Mouse (Mus musculus): ENCODE measurements at regions not wholly inside any gene's neighbourhood (a gene's known extent, or its start where the extent isn't known, plus 50 kb on each side); places are given as distances from the start of the nearest gene placed in this dataset.

DNA sequence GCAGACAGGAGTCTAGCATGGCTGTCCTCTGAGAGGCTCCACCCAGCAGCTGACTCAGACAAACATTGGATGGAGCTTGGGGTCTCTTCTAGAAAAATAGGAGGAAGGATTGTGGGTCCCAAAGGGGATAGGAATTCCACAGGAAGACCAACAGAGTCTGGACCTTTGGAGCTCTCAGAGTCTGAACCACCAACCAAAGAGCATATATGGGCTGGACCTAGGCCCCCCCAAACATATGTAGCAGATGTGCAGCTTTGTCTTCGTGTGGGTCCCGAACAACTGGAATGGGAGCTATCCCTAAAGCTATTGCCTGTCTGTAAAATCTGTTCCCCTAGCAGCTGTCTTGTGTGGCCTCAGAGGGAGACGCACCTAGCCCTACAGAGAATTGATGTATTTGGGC lies 50.1 kb upstream of the Cpm start:
- Histone ChIP-seq H3K4me3 (ENCODE audit: low read depth, low read length) (no peak overlapping the region), H3K9me3 (ENCODE audit: low read depth, low read length) (no peaks in the 10 kb centered on the region), H3K27me3 (ENCODE audit: insufficient read depth, low read length) (no peaks in the 10 kb centered on the region), H3K36me3 (ENCODE audit: insufficient read depth) (no peaks in the 10 kb centered on the region), H3K4me1 (ENCODE audit: insufficient read depth) (no peaks in the 10 kb centered on the region), H3K4me2 (no peak overlapping the region), H3K9ac (no peak overlapping the region), H3K27ac (ENCODE audit: low read depth) (no peak overlapping the region)
- TF ChIP-seq CTCF (IDR thresholded peaks at IDR 0.05; ENCODE audit: low read depth), result no peak
- ATAC-seq (ENCODE audit: insufficient read depth) (no peak), DNase-seq (no peak)
- 74% methylated on average over 3 of the region's 3 CpGs for WGBS

DNA sequence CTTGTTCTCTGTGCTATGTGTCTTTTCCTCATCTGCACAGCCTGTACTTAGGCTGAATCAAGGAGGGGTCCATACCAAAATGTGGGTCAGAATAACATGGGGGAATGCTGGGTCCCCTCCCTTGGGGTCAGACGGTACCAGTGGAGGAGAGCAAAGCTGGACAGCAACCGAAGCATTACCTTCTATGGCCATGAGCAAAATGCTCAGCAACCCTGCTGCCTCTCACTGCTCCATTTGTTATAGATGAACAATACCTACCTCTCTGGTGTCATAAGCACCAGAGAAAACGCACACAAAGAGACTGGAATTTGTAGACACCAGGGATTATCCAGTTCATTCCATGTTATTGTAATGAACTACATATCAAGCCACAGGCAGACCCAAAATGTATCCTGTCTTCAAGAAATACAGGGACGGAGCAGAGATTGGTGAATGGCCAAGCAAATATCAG lies 50.6 kb upstream of the Cpm start:
- Histone ChIP-seq H3K9ac (no peak overlapping the region), H3K36me3 (ENCODE audit: insufficient read depth) (no peaks in the 10 kb centered on the region), H3K4me3 (ENCODE audit: low read depth, low read length) (no peak overlapping the region), H3K27ac (ENCODE audit: low read depth) (no peak overlapping the region), H3K27me3 (ENCODE audit: insufficient read depth, low read length) (no peaks in the 10 kb centered on the region), H3K4me2 (no peak overlapping the region), H3K4me1 (ENCODE audit: insufficient read depth) (no peaks in the 10 kb centered on the region), H3K9me3 (ENCODE audit: low read depth, low read length) (no peaks in the 10 kb centered on the region)
- WGBS, result 84% methylated on average over 4 of the region's 4 CpGs
- no peak for TF ChIP-seq CTCF (IDR thresholded peaks at IDR 0.05; ENCODE audit: low read depth)
- ATAC-seq (ENCODE audit: insufficient read depth) (no peak), DNase-seq (no peak)

DNA sequence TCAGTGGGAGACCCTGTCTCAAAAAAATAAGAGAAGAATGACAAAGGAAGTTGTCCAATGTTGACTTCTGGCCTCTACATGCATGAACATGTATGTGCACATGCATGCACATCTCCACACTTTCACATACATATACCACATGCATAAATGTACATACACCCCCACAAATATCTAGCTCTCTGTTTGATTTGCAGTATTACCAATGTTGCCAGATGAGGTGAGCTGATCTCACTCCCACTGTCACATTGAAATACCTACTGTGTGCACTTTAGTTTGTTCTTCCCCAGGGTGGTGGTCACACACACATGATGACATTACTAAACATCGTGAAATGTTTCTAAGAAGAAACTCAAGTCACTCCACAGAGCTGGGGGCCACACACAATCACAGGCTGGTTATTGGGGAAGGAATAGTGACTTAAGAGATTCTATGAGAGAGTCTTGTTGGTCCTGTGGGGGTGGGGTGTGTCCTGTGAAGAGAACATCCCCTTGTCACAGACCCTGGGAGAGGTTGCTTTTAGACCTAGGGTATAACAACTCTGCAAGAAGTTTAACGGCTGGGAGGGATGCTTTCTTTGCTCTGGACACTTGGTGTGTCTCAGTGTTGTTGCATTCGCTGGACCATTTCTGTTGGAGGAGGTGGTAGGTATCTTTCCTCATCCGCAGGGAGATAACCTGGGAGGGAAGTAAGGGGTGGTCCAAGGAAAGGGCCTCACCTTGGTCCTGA lies 51.2 kb upstream of the Cpm start:
- 83% methylated on average over 4 of the region's 4 CpGs for WGBS
- Histone ChIP-seq H3K4me3 (ENCODE audit: low read depth, low read length) (no peak overlapping the region), H3K4me2 (no peak overlapping the region), H3K9me3 (ENCODE audit: low read depth, low read length) (no peaks in the 10 kb centered on the region), H3K9ac (no peak overlapping the region), H3K27ac (ENCODE audit: low read depth) (no peak overlapping the region), H3K36me3 (ENCODE audit: insufficient read depth) (no peaks in the 10 kb centered on the region), H3K4me1 (ENCODE audit: insufficient read depth) (no peaks in the 10 kb centered on the region), H3K27me3 (ENCODE audit: insufficient read depth, low read length) (no peaks in the 10 kb centered on the region)
- ATAC-seq (ENCODE audit: insufficient read depth), result no peak
- DNase-seq, result no peak
- no peak for TF ChIP-seq CTCF (IDR thresholded peaks at IDR 0.05; ENCODE audit: low read depth)

DNA sequence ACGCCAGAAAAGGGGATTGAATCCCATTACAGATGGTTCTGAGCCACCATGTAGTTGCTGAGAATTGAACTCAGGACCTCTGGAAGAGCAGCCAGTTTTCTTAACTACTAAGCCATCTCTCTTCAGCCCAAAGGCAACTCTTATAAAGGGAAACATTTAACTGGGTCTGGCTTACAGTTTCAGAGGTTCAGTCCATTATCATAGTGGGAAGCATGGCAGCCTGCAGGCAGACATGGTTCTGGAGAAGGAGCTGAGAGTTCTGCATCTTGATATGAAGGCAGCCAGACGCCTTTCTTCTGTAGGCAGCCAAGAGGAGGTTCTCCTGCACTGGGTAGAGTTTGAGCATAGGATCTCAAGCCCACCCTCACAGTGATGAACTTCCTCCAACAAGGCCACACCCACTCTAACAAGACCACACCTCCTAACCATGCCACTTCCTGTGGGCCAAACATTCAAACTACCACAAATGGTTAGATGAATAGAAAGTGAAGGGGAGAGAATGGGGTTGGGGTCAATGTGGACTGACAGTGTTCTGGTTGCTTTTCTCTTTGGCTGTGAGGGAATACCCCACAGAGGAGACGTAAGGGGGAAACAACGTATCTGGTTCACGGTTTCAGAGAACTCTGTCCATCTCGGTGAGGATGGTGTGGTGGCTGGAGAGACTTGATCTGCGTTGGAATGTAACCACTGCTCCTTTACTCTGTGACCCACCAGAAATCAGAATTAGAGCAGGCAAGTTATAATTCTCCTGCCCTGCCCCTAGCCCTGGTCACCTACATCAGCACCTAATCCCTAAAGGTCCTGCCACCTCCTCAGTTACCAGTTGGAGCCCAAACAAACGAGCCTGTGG lies 52.2 kb upstream of the Cpm start:
- ATAC-seq (ENCODE audit: insufficient read depth) (no peak), DNase-seq (no peak)
- H3K9ac ChIP-seq, result no peak overlapping the region
- peaks cover 9% of the 10 kb centered on the region for H3K27me3 ChIP-seq (ENCODE audit: insufficient read depth, low read length)
- 88% methylated on average over 8 of the region's 8 CpGs for WGBS
- H3K27ac ChIP-seq (ENCODE audit: low read depth), result no peak overlapping the region
- H3K4me3 ChIP-seq (ENCODE audit: low read depth, low read length), result no peak overlapping the region
- no peaks in the 10 kb centered on the region for H3K9me3 ChIP-seq (ENCODE audit: low read depth, low read length)
- no peak for TF ChIP-seq CTCF (IDR thresholded peaks at IDR 0.05; ENCODE audit: low read depth)
- H3K36me3 ChIP-seq (ENCODE audit: insufficient read depth), result no peaks in the 10 kb centered on the region
- 0 out of 2 replicates have a peak, but pooled peaks cover 1% of the 10 kb centered on the region for H3K4me1 ChIP-seq (ENCODE audit: insufficient read depth)
- no peak overlapping the region for H3K4me2 ChIP-seq

DNA sequence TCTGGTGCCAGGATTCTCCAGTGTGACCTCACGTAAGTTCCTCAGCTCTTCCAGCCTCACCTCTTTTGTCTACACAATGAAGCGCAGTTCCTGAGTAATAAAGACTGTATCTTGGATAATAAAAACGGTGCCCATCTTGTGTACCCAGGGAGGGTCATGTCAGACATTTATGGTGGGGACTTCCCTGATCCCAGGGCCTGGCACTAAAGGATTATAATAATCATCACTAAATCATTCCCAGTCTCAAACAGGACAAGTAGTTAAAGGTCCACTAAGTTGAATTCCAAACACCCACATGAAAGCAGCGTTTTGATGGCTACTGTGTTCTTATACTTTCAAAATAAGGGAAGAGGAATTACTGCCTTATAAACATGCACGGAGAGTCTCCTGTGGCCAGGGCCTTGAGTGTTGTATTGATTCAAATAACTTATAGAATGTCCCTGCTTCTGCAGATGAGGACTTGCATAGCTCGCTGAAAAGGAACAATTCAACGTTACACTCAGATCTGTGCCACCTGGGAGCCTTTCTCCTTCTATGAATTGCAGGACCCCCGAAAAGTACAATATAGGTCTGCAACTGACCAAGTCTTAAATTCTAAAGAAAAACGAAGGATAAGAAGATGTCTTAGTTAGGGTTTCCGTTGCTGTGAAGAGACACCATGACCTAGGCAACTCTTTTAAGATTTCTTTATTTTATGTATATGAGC lies 53.0 kb upstream of the Cpm start:
- WGBS, result 85% methylated on average over 10 of the region's 10 CpGs
- no peaks in the 10 kb centered on the region for H3K36me3 ChIP-seq (ENCODE audit: insufficient read depth)
- H3K4me1 ChIP-seq (ENCODE audit: insufficient read depth), result 0 out of 2 replicates have a peak, but pooled peaks cover 5% of the 10 kb centered on the region
- TF ChIP-seq CTCF (IDR thresholded peaks at IDR 0.05; ENCODE audit: low read depth), result no peak
- no peak overlapping the region for H3K4me3 ChIP-seq (ENCODE audit: low read depth, low read length)
- H3K27ac ChIP-seq (ENCODE audit: low read depth), result no peak overlapping the region
- H3K4me2 ChIP-seq, result no peak overlapping the region
- no peaks in the 10 kb centered on the region for H3K9me3 ChIP-seq (ENCODE audit: low read depth, low read length)
- H3K9ac ChIP-seq, result no peak overlapping the region
- ATAC-seq (ENCODE audit: insufficient read depth), result no peak
- H3K27me3 ChIP-seq (ENCODE audit: insufficient read depth, low read length), result peaks cover 12% of the 10 kb centered on the region
- no peak for DNase-seq

DNA sequence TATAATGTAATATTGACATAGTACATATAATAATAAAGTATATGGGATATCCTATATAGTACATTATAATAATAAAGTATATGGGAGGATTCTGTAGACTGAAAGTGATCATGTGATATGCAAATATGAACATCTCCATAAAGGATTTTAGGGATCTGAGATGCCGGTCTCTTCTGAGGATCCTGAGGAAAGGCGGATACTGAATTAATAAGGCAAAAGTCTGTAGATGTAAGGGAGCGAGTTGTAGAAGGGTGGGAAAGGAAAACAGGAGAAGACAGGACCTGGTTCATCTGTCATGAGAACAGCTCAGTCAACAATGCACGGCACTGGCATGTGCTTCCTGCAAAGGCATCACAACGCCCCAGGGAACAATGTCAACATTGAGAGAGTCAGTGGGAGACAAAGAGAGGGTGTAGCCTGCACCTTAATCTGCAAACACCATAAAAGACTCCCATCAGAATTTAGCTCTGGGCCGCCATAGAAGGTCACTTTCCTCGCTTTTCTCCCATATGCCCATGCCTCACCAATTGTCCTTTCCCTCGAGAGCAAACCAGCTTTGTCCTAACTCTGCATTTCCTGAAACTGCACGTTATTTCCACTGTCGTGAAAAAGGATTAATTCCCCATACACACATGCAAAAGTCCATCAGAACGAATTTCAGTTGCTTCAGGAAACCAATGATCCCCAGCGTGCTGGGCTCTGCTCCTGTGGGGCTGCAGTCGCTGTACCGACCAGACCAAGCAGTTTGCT lies 53.7 kb upstream of the Cpm start:
- H3K4me1 ChIP-seq (ENCODE audit: insufficient read depth), result 0 out of 2 replicates have a peak, but pooled peaks cover 5% of the 10 kb centered on the region
- no peak overlapping the region for H3K9ac ChIP-seq
- DNase-seq (no peak), ATAC-seq (ENCODE audit: insufficient read depth) (no peak)
- H3K4me3 ChIP-seq (ENCODE audit: low read depth, low read length), result no peak overlapping the region
- H3K9me3 ChIP-seq (ENCODE audit: low read depth, low read length), result no peaks in the 10 kb centered on the region
- no peak for TF ChIP-seq CTCF (IDR thresholded peaks at IDR 0.05; ENCODE audit: low read depth)
- WGBS, result 57% methylated on average over 14 of the region's 14 CpGs
- no peaks in the 10 kb centered on the region for H3K36me3 ChIP-seq (ENCODE audit: insufficient read depth)
- no peak overlapping the region for H3K27ac ChIP-seq (ENCODE audit: low read depth)
- no peak overlapping the region for H3K4me2 ChIP-seq
- H3K27me3 ChIP-seq (ENCODE audit: insufficient read depth, low read length), result peaks cover 12% of the 10 kb centered on the region

Measured in lung, embryonic 14.5 days (tissue).